Mouse (Mus musculus) right cerebral cortex, postnatal 14 days (tissue): ENCODE measurements around the gene Gm10663.

ENCODE experiments used
- DNase-seq: peaks from one replicate; pipeline ENCODE4 v3.0.0; 2022

Gene Gm10663

DNA sequence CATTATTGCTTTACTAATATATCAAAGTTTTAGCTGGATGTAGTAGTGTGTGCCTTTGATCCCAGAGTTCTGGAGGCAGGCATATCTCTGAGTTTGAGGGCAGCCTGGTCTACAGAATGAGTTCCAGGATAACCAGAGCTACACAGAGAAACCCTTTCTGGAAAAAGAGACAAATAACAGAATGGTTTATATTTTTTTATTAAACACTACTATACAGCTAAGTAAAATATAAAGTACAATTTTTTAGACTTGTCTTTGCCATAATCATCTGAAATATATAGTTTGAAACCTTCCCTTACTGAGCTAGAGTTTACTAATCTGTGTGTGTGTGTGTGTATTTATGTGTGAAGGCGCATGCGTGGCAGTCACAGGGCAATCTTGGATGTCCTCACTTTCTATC lies at the start of gene Gm10663:
Gene Gm10663 (plus strand): TSS at position 301 of the 400 bp plus-strand sequence.
- no peak for DNase-seq

DNA sequence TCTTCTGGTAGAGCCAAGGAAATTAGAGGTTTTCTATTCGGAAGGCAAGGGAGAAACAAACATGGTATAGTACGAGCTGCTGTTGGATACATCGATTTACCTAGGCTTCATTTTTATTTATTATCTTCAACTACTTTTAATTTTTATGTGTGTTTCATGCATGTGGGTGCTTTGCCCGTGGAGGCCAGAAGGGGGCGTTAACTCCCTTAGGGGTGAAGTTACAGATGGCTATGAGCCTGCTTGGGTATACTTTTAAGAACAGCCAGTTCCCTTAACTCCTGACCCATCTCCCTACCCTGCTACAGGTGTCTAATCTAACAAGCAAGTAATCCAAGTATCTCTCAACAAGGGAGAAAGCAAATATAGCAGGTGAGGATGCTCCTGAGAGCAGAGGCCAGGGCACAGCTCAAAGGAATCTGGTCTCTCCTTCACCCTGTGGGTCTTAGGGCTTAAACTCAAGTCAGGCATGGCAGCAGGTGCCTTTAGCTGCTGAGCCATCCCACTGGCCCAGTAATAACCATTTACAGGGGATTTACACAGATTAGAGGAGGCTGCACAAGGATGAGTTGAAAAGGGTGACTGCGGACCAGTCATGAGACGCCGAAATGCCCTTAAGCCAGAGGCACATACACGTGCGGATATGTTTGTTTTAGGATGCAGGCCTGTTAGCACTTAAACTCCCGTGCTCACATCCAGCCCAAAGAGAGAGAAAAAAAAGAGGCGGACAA lies 45.7 kb upstream of the Gm10663 start:
- DNase-seq, result no peak

DNA sequence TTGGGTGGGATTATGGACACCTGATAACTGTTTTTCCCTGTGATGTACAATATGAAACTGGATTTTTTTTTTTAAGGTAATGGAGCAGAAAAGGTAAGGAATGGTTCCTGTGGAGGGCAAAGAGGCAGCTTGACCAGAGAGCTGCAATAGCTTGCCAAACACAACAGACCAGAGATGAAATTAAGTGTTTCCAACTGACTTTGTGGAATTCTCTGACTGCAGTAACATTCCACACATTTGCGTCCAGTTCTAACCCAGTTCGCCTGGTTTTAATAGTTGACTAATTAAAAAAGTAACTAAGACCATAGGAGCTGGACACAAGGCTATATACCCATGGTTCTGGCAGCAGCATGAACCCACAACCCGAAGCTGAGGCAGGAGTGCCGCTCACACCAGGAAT lies 45.1 kb upstream of the Gm10663 start:
- no peak for DNase-seq

DNA sequence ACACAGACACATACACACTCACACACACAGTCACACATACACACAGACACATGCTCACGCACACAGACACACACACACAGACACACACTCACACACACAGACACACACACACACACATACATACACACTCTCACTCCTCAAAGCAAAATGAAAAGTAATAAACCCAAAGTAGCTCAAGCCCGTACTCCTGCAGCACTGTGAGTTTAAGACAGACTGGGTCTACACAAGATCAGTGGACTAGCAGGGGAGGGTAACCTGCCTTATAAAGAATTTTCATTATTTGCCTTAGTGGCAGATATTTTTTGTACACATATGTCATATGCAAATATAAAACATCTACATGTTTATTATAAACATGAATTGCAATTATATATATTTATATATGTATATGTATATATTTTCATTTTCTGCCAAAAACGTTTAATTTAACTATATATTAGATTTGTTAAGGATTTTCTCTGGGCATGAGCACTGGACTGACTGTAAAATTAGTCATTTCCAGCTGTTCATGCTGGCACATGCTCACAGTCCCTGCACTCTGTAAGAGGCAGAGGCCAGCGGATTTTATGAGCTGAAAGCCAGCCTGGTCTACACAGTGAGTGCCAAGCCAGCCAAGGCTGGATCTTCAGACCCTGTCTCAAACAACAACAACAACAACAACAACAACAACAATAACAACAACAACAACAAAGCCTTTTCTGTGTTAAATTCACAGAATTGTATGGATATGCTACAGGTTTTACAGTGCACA lies 43.9 kb upstream of the Gm10663 start:
- no peak for DNase-seq

DNA sequence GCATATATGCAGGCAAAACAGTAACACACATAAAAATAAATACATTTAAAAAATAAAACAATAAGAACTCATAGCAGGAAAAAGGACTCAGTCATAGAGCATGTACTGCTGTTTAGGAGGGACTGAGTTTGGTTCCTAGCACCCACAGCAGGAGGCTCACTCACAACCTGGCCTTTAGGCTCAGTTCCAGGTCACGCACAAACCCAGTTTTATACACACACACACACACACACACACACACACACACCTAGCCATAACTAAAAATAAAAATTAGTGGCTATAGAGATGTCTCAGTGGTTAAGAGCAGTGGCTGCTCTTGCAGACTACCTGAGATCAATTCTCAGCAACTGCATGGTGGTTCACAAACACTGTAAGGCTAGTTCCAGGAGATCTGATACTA lies 42.7 kb upstream of the Gm10663 start:
- no peak for DNase-seq

DNA sequence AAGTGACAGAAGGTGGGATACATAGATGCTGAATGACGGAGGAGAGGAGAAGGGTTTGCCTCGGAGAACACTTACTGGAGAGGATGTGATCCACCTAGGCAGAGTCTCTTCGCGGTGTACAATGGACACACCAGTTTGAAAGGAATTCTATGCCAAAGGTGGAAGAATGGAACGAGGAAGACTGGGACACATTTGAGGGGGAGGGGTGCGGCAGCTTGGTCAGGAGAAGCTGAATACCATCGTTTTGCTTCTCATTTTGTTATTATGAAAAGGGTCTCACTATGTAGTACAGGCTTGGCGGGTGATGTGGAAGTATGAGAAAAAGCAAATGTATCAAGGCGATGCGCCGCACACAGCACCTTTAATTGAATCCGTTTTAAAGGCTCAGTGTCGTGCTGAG lies 41.8 kb upstream of the Gm10663 start:
- no peak for DNase-seq

DNA sequence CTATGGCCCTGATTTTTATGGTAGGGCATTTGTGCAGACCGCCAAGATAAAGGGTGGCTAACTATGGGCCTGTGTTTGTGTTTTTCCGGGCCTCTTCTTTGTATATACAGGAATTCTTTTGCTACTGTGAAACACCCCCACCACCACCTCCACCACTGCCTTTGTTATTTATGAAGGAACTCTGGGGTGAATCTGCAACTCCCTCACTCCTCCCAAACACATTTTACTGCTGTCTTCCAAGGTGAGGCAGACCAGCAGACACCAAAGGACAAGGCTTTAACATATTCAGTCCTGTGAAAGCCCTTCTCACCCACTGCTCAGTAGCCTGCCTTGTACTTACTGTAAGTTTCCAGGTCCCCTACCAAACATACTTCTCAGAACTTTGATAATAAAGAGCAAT lies 40.7 kb upstream of the Gm10663 start:
- DNase-seq, result no peak

DNA sequence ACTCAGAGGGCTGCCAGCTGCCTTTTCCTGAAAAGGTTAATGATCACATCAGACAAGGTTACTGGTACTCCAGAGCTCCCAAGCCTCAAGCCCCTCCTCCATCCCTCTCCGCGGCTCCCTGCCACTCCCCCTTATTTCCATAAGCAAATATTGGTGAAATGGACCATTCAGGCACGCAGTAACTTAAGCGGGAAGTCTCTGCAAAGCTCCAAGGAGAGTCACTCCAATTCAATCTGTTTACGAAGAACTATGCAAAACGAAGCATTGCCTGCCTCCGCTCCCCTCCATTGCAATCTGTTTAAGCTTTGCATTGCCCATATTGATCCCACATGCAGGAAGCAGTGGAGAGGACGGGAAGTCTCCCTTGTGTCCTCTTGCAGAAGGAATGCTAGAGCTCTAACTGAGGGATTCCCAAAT lies 37.7 kb upstream of the Gm10663 start, which contains the start of gene Apela:
Gene Apela (minus strand): TSS at position 220 of the 417 bp plus-strand sequence.
- DNase-seq, result no peak

DNA sequence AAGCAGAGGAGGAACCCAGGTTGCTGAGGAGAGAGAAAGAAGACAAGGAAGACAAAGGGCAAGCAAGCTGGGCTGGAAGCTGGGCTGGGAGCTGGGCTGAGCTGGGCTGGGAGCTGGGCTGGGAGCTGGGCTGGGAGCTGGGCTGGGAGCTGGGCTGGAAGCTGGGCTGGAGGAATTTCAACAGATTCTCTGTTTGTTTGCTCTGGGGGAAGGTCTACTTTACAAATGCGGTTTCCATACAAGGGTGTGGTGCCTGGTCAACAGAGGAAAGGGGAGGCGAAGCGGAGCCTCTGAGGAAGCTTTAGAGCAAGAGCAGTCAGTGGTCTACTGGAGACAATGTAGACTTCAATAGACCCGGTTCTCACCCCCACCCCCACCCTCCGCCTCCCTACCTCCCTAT lies 28.3 kb upstream of the Gm10663 start:
- DNase-seq, result no peak

DNA sequence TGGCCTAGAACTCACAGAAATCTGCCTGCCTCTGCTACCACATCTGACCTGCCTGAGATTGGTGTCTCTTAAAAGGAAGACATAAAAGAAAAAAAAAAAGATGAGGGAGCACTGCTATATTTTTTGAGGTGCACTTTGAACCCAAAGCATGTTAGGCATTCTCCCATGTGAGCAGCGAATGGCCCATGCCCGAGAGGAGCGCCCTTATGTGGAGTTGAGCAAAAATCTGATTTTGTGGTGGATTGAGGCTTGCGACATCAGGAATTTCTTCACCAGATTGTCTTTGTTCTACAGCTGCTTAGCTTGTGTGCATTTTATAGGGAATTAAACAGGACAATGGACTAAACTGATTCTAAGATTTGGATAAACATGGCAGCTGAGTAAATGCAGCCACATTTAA lies 27.6 kb upstream of the Gm10663 start:
- no peak for DNase-seq

DNA sequence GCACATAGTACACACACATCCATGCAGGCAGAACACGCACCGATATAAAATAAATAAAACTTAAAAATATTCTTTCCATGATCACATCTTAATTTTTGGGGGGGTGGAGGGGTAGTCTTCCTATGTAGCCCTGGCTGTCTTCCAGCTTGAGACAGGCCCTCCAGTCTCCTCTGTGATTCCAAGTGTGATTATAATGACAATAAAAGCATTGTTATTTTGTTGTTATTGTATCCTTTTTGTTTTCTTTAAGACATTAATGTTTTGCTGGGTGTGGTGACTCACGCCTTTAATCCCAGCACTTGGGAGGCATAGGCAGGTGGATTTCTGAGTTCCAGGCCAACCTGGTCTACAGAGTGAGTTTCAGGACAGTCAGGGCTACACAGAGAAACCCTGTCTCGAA lies 27.0 kb upstream of the Gm10663 start:
- DNase-seq, result no peak

DNA sequence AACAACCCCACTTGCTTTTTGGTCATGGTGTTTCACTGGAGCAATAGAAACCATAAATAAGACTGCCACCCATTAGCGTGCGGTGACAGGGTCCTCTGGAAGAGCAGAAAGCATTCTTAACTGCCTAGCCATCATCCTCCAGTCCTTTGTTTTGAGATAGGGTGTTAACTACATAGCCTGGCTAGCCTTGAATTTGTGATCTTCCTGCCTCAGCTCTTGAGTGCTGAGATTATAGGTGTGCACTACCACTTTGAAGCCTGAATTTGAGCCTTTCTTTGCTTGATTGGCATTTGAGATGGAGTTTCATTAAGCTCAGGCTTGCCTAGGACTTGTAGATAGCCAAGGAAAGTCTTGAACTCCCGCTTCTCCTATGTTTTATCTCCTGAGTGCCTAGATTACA lies 21.3 kb upstream of the Gm10663 start:
- no peak for DNase-seq

DNA sequence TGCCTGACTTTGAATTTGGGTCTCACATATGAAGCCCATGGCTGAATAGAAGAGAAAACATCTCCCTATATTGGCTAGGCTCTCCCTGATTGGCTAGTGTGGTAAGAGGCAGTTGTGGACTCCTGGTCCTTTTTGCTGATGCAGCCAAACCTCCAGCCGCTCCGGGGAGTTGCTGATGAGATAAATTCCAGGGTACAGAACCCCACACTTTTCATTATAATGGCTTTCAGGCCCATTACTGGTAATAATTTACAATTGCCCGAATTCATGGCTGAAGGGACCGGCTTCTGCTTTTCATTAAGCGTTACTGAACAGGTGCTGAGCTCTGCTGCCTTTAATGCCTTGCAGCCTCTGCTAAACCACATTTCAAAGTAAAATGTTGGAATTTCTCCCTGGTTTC lies 20.9 kb upstream of the Gm10663 start:
- DNase-seq, result no peak

DNA sequence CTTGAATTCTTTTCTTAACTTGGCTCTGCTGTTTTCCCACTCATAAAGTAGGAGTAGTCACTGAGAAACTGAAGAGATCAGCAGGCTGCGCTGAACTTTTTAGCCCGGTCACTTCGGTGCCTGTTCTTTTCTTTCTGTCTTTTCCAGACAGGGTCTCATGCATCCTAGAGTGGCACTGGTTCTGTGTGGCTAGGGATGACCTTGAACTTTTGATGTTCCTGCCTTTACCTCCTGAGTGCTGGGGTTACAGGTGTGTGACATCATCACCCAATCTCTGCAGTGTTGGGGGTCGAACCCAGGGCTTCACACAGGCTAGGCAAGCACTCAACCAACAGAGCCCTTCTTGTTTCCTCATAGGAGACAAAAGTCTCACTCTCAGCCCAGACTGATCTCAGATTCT lies 18.1 kb upstream of the Gm10663 start:
- DNase-seq, result no peak

DNA sequence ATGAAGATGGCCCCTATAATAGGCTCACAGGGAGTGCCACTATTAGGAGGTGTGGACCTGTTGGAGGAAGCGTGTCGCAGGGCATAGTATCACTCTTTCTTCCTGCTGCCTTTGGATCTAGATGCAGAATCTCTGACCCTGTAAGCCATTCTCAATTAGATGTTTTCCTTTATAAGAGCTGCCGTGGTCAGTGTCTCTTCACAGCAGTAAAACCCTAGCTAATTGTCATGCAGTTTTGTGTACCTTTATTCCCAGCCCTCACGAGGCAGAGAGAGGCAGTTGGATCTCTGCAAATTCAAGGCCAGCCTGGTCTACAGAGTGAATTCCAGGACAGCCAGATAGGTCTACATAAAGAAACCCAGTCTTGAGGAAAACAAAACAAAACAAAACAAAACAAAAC lies 12.6 kb upstream of the Gm10663 start:
- no peak for DNase-seq

DNA sequence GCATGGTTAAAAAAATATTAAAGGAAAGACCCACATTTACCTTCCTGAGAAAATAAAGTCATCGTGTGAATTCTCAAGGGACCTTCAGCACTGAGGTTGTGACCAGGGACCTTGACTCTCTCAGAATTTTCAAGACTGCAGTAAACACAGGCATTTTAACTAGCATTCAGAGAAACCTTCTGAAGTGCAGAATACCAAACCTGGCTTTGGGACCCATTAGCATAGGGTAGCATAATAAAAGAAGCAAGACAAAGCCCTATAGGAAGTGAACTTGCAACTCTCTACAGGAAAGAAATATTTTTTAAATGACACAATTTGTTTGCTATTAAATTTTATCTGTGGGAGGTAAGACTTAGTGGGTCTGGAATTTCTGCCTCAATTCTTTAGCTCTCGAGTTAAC lies 10.8 kb upstream of the Gm10663 start:
- no peak for DNase-seq

DNA sequence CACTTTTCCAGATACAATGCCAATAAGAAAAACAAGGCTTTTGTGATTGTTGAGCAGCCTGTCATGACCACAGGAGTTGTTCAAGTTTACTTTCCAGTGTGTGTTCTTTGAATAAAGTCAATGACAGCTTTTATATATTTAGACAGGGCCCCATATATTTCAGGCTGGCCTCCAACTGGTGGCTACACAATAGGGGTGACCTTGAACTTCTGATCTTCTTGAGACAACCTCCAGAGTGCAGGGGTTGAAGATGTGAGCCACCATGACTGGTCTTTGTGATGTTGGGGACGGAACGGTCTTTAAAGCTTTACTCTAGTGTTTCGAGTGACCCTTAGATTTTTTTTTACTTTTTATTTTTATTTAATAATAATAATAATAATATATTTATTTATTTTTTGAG lies 9.2 kb upstream of the Gm10663 start:
- DNase-seq, result no peak

DNA sequence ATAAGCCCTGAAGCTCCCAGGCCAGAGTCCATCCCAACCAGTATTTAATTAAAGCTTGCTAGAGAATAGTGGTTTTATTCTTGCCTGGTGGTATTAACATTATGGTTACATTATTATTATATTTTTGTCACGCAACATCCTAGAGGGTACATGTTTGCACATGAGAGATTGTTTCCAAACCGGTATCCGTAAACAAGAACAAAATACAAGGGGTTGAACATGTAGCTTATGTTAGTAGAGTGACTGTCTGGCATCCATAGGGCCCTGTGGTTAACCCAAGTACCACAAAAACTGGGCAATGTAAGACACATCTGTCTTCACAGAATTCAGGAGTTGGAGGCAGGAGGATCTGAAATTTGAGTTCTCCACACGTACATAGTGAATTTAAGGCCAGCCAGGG lies 7.8 kb upstream of the Gm10663 start:
- no peak for DNase-seq

DNA sequence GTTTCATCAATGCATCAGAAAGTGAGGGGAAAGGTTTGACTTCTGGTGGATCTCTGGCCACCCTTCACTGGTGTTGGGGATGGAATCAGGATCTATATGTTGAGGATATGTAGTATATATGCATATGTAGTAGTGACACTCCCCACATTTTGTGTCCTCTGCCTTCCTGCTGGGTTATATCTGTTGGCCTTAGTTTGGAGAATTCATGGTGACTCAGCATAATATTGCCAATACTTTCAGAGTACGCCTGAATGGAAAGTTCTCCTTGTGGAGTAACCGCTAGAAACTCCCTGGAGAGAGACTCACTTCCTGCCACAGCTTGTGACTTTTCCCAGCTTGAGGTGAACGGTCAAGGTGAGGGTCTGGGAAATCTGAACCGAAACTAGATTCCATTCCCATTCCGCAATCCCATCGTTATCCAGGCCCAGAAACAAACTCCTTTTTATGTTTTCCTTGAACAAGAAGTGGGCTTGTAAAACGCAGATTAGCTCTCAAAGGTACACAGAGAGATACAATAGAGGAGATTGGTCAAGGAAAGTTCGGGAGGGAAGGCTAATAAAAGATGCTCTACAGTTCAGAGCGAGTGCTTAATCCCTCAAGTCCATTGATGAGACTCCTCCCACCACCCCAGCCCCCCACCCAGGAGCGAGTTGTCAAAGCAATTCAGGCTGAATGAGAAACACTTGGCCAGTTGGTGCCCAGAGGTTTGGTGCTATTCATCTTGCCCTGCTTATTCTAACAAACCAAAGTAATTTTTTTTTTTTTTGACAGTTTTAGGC lies 7.0 kb upstream of the Gm10663 start:
- DNase-seq, result no peak

DNA sequence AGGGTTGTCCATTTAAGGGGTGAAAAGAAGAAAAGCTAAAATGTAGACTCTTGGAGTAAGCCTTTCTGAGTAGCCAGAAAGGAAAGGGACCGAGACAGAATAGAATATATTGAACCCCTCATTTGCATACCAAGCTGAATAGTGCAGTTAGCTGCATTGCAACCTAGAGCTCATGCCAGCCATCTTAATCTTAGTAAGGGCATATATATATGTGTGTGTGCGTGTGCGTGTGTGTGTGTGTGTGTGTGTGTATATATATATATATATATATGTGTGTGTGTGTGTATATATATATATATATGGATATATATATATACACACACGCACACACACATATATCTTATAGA lies 6.4 kb upstream of the Gm10663 start:
- DNase-seq, result no peak

DNA sequence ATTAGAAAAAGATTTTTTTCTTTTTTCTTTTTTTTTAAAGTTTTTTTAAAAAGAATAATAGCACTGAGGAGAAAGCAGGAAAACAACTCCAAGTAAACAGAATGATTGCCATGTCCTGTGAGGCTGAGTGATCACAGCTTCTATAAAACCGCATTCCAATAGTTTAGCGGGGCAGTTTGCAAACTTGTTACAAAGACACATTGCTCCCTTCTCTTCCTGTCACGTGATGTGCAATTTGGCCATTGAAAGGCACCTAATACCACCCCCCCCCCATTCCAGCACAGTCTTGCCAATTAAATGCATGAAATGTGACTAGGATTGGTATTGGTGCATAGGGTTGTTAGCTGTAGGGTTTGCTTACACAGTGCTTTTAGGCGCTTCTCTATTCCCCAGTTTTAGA lies 3.8 kb upstream of the Gm10663 start:
- no peak for DNase-seq

DNA sequence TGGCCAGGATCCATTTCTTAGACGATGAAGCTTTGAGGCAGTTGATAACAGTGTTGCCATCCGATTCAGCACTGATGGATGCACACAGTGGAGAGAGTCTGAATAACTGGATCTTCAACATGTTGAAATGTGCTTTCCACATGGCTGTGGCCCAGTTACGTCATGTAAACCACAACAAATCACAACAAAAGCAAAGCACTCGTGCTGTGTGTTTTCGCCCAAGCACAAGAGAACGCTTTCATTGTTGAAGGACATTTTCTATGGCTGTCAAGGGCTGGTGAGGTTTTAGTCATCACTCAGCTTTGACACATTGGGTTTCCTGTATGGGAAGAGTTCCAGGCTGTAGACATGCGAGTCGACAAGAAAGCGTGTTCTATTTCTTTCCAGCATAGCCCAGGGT lies 5.9 kb downstream of the Gm10663 start:
- no peak for DNase-seq

DNA sequence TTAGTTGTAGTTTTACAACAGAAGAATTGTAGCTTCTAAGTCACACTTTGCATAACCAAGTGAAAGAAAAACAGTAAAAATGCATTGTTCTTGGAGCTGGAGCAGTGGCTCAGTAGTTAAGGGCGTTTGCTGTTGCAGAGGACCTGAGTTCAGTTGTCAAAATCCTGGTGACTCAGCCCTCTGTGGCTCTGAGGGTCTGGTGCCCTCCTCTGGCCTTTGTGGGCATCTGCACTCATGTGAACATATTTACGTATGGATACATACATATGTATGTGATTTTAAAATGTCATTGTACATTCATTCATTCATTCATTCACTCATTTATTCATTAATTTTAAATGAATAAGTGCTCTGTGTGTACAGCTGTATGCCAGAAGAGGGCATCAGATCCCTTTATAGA lies 10.8 kb downstream of the Gm10663 start:
- no peak for DNase-seq

DNA sequence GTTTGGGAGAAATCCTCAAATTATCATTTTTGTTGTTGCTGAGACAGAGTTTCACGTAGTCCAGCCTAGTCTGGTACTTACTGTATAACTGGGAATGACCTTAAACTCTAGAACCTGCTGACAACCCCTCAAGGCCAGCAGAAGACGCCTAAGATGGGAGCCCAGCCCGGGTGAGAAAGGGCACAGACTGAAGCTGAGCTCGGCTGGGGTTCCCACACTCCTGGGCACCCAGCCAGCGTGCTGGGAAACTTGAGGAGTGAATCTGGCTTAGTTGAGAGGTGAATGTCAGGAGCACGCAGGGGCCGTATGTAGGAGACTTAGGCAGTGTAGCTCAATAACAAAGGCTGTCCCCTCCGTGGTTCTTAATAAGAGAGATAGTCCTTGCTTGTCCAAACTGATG lies 12.9 kb downstream of the Gm10663 start:
- DNase-seq, result no peak
